ENCODE assay signal across 8 mouse cellular contexts in the genomic region with DNA sequence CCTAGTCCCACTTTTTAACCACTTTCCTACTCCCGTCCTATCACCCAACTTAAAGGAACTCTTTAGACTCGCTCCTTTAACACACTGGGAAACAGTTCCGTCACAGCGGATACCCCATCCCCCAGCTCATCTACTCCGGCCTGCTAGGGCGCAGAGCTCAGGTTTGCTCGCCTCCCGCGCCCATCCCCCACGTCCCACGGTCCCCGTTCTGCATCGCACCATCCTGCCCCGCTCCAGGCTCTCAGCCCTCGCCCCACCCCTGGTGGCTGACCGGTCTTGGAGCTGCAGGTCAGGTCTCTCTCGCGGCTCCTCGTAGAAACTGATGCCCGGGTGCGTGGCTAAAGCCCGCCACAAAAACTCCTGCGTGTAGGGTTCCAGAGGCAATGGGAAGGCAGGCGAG. TPM values are rescaled to one million over a fixed set of nuclear protein-coding genes. Genes with fewer than 3 reads are reported as not detected.
A peak's percentile ranks its signal among the peaks of the same experiment; 100 is the strongest.
DNase-seq lines count a peak whose midpoint lies in the region; ATAC-seq and TF ChIP-seq lines count a peak whose summit lies in the region.

No protein-coding gene starts in this region.

- H3K9me3 ChIP-seq in intestine, embryonic 15.5 days = no peaks in the 10 kb centered on the region
- no peaks in the 10 kb centered on the region for H3K9me3 ChIP-seq in liver, embryonic 12.5 days (replicated peaks)
- no peaks in the 10 kb centered on the region for H3K9me3 ChIP-seq in midbrain, embryonic 16.5 days (replicated peaks; ENCODE audit: control insufficient read depth, low read length, poor library complexity, severe bottlenecking)

- H3K9ac ChIP-seq in intestine, embryonic 15.5 days = peak overlapping the region; percentile 83
- H3K9ac ChIP-seq in liver, embryonic 12.5 days = peak overlapping the region; percentile 92
- H3K9ac ChIP-seq in midbrain, embryonic 16.5 days (ENCODE audit: low read depth, low read length) = peak overlapping the region; percentile 91

- H3K4me2 ChIP-seq in intestine, embryonic 15.5 days (replicated peaks) = peak overlapping the region; percentile 74
- H3K4me2 ChIP-seq in liver, embryonic 12.5 days = peak overlapping the region; percentile 93
- H3K4me2 ChIP-seq in midbrain, embryonic 16.5 days (ENCODE audit: low read length) = peak overlapping the region; percentile 83

- H3K27ac ChIP-seq in intestine, embryonic 15.5 days = peak overlapping the region; percentile 85
- peak overlapping the region; percentile 88 for H3K27ac ChIP-seq in liver, embryonic 12.5 days
- peak overlapping the region; percentile 90 for H3K27ac ChIP-seq in midbrain, embryonic 16.5 days (ENCODE audit: low read length)

- H3K36me3 ChIP-seq in intestine, embryonic 15.5 days = peaks cover 12% of the 10 kb centered on the region
- peaks cover 25% of the 10 kb centered on the region for H3K36me3 ChIP-seq in liver, embryonic 12.5 days
- peaks cover 7% of the 10 kb centered on the region for H3K36me3 ChIP-seq in midbrain, embryonic 16.5 days (ENCODE audit: control insufficient read depth, insufficient read depth, low read length)

- no peak for TF ChIP-seq CTCF in brain, embryonic 14.5 days (IDR thresholded peaks at IDR 0.05; ENCODE audit: borderline replicate concordance, extremely low read depth, insufficient read depth, insufficient read length)

- under 1% methylated on average over 24 of the region's 24 CpGs for WGBS in intestine, embryonic 15.5 days
- under 1% methylated on average over 24 of the region's 24 CpGs for WGBS in liver, embryonic 12.5 days (ENCODE audit: insufficient replicate concordance)
- under 1% methylated on average over 24 of the region's 24 CpGs for WGBS in midbrain, embryonic 16.5 days

- no peak for TF ChIP-seq POLR2A in brain, embryonic 14.5 days (IDR thresholded peaks at IDR 0.05; ENCODE audit: borderline replicate concordance, extremely low read depth, insufficient read depth, insufficient read length, poor library complexity, severe bottlenecking)

- peak; percentile 48 to 53 for DNase-seq in left cerebral cortex, adult 18-20 months (ENCODE audit: low spot score in 2 of 2)
- DNase-seq in left cerebral cortex, adult 11 months (ENCODE audit: low spot score) = no peak
- DNase-seq in brain, embryonic 14.5 days (ENCODE audit: low read depth) = peak; percentile 70
- peak; percentile 42 to 45 for DNase-seq in frontal cortex, postnatal 36 days (ENCODE audit: low spot score in 2 of 2)
- peak; percentile 70 for DNase-seq in thymus, postnatal 25 days

- H3K27me3 ChIP-seq in intestine, embryonic 15.5 days (replicated peaks) = no peaks in the 10 kb centered on the region
- no peaks in the 10 kb centered on the region for H3K27me3 ChIP-seq in liver, embryonic 12.5 days (replicated peaks)
- H3K27me3 ChIP-seq in midbrain, embryonic 16.5 days (ENCODE audit: control insufficient read depth, insufficient read depth, low read depth, low read length) = no peaks in the 10 kb centered on the region

- peak overlapping the region; percentile 81 for H3K4me3 ChIP-seq in intestine, embryonic 15.5 days (replicated peaks)
- peak overlapping the region; percentile 93 for H3K4me3 ChIP-seq in liver, embryonic 12.5 days
- H3K4me3 ChIP-seq in midbrain, embryonic 16.5 days (ENCODE audit: low read depth, low read length) = peak overlapping the region; percentile 80

- ATAC-seq in intestine, embryonic 15.5 days = peak; percentile 84
- peak; percentile 82 for ATAC-seq in liver, embryonic 12.5 days
- peak; percentile 86 for ATAC-seq in midbrain, embryonic 16.5 days

- peaks cover 28% of the 10 kb centered on the region for H3K4me1 ChIP-seq in intestine, embryonic 15.5 days (replicated peaks)
- peaks cover 35% of the 10 kb centered on the region for H3K4me1 ChIP-seq in liver, embryonic 12.5 days
- H3K4me1 ChIP-seq in midbrain, embryonic 16.5 days (ENCODE audit: control insufficient read depth, insufficient read depth, low read length) = peaks cover 31% of the 10 kb centered on the region

RNA-seq across cellular contexts. Expression of gene Gtf3c1, which starts 0.4 kb away (rescaled TPM):
- 100 to 1,000 TPM in 1 of 2 experiments, 10 to 100 TPM in 1; 97.5 to 101 TPM for total RNA-seq in left cerebral cortex, adult 18-20 months (2021)
- polyA plus RNA-seq in brain, embryonic 14.5 days (2012; rRNA removed) = 53.6 and 67.0 TPM in 2 replicates
- 19.3 and 20.4 TPM in 2 replicates for polyA plus RNA-seq in intestine, embryonic 15.5 days (2015; fragmentation: Nextera tagmentation; extraction: Ambion mirVana)
- polyA plus RNA-seq in liver, embryonic 12.5 days (2016; fragmentation: Nextera tagmentation; extraction: Ambion mirVana) = 16.5 and 17.8 TPM in 2 replicates
- 30.5 and 31.4 TPM in 2 replicates for polyA plus RNA-seq in midbrain, embryonic 16.5 days (2015; fragmentation: Nextera tagmentation; extraction: Ambion mirVana)

RNA-seq across cellular contexts. Expression of gene D430042O09Rik, which starts 0.5 kb away (rescaled TPM):
- total RNA-seq in left cerebral cortex, adult 18-20 months (2021) = 10 to 100 TPM; 29.2 to 35.2 TPM
- polyA plus RNA-seq in brain, embryonic 14.5 days (2012; rRNA removed) = 17.3 and 18.4 TPM in 2 replicates
- 5.5 and 6.9 TPM in 2 replicates for polyA plus RNA-seq in intestine, embryonic 15.5 days (2015; fragmentation: Nextera tagmentation; extraction: Ambion mirVana)
- 3.4 and 3.5 TPM in 2 replicates for polyA plus RNA-seq in liver, embryonic 12.5 days (2016; fragmentation: Nextera tagmentation; extraction: Ambion mirVana)
- polyA plus RNA-seq in midbrain, embryonic 16.5 days (2015; fragmentation: Nextera tagmentation; extraction: Ambion mirVana) = 6.4 and 9.3 TPM in 2 replicates
